Mouse (Mus musculus) lung, postnatal 4 days (tissue): ENCODE data around the gene Mycl.
"Not testable (repeated sequence)": the region's sequence is repeated elsewhere in the genome, so short reads cannot be mapped to it uniquely, and the experiment has no call there.

Source experiments
- DNase-seq, 2 experiments: peaks; one replicate each; pipeline ENCODE4 v3.0.0; 2021

The Mycl gene

DNA sequence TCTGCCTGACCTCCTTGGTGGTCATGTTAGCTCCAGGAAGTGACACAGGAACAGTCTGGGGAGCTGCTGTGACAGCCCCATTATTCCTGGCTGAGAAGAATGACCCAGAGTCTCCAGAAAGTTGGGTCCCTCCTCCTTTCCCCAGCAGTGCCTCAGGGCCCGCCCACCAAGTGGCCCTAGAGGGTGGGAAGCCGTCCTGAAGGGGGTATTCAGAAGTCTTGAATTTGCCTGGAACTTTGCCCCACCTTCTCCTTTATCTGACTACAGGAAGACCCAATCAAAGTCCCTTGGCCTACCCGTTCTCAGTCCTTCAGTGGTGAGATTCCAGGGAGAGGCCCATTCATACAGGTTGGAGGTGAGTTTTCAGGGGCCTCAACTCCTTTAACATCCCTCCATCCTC is 13.5 kb upstream of the Mycl start:
- DNase-seq: no peak

DNA sequence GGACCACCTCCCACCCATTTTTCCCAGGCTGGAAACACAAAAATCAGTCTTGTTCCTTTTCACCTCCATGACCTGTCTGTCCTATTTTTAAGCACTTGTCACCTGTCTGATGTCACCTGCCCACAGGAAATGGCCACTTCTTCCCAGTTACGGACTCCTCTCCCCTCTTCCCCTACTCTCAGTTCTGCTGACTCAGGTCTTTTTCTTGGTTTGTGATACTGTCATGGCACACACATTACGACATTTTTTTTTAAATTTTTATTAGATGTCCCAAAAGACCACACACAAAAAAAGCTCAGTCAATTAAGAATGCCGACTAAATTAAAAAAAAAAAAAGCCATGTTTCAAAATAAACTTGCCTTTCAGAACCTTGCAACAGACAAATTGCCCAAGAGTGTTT is 12.9 kb upstream of the Mycl start:
- DNase-seq: no peak

DNA sequence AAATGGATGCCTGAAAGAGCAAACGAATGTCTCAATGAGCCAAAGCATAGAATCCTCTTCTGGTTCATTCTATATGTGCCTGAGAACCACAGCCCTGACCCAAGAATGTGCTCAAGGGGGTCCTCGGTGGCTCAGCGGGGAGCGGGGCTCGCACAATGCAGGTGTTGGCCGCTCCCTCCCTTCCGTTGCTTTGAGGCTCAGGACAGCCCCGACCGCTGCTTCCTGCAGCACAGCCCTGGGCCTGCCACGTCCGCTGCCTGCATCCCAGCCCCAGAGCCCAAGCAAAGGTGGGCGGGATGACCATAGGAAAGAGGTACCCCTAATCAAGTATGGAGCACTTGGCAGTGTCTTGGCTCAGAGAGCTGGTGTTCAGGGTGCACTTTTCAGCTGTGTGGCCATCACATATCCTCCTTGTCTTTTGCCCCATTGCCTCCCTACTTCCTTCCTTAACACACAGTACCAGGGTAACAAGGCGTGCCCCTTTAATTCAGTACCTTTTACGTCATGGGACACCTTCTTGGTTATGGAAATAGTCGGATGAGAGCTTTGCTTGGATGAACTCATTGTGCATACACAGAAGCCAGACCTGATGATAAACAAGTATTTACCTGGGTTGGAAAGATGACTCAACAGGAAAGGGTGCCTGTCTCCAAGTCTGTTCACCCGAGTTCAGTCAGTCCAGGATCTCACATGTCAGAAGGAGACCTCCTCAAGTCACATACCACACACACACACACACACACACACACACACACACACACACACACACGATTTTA is 11.8 kb upstream of the Mycl start:
- no peak for DNase-seq

DNA sequence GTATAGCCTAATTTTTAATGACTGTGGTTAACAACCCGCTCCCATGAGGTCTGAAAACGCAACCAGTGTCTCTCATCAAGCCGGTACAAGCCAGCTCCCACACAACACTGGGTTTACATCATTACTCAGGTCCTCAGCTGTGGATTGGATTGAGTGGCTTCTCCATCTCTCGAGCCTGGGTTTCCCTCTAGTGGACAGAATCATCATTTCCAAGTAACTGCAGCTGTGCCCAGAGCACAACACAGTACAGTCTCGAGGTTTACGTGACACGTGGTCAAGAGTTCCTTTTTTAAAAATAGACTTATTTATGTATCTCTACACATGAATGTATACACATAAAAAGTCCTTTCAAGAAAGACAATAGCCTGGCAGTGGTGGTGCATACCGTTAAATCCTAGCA is 10.3 kb upstream of the Mycl start:
- peak in 1 of 2 experiments; percentile 70 for DNase-seq

DNA sequence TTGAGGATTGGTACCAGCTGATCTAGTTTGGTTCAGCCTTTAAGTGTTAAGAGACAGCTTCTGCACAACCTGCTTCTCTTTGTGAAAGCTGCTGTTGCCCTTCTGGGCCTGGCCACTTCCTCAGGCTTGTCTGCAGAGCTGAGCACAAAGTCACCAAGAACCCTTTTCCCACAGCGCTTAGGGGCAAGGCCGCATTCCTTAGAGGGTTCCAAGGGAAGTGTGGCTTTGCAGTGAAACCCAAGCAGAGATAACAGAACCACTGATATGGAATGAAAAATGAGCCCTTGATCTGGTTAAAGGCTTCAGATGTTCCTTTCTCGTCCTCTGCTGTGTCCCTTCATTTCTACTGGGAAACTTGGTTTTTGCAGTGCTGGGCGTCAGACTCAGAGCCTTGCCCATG is 8.0 kb upstream of the Mycl start:
- no peak for DNase-seq

DNA sequence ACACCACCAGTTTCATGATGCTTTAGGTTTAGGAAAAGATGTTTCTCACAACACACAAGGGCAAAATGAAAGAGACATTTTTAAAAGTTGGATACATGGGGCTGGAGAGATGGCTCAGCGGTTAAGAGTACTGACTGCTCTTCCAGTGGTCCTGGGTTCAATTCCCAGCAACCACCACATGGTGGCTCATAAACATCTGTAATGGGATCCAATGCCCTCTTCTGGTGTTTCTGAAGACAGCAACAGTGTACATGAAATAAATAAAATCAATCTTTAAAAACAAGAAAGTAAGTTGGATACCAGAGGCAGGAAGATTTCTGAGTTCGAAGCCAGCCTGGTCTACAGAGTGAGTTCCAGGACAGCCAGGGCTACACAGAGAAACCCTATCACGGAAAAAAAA is 7.4 kb upstream of the Mycl start:
- DNase-seq: not testable (repeated sequence)

DNA sequence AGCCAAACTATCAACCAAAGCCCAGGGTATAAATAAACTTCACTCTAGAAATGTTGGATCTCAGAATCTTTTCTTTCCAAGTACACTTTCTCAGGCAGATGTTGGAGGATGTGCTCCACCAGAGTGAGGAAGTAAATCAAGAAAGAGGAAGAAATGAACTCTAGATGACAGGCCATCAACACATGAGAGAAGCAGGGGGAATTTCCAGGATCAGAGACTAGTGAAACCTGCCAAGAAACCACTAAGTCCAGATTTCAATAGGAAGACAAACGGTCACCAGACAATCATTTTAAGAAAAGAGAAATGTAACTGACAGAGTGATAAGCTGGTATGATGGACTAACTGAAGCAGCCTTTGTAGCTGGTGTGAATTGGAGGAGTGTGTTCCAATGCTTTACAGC is 4.3 kb upstream of the Mycl start:
- no peak for DNase-seq

DNA sequence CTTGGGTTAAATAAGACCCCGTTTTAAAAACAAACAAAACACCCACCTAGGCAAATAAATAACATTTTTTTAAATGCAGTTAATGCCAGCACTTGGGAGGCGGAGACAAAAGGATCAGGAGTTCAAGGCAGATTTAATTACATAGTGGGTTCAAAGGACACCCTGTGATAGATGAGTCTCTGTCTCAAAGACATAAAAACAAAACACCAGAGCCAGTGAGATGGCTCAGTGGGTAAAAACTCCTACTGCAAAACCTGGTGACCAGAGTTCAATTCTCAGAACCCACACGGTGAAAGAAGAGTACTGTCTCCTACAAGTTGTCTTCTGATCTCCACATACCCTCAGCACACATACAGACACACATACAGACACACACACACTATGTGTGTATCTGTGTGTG is 3.2 kb upstream of the Mycl start:
- no peak for DNase-seq

DNA sequence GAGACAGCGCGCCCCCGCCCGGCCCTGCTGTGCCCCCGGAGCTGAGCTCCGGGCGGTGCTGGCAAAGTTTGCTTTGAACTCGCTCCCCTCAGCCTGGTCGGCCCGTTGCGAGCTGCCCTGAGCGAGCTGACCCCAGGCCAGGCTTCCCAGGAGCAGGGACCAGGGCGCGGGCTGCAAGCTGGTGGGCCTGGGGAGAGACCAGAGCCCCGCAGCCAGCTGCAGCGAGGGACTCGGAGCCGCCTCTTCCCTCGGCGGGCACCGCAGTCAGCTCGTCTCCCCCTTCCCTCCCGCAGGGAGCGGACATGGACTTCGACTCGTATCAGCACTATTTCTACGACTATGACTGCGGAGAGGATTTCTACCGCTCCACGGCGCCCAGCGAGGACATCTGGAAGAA is 767 bp downstream of the Mycl start:
- DNase-seq: peak; percentile 32 to 52

DNA sequence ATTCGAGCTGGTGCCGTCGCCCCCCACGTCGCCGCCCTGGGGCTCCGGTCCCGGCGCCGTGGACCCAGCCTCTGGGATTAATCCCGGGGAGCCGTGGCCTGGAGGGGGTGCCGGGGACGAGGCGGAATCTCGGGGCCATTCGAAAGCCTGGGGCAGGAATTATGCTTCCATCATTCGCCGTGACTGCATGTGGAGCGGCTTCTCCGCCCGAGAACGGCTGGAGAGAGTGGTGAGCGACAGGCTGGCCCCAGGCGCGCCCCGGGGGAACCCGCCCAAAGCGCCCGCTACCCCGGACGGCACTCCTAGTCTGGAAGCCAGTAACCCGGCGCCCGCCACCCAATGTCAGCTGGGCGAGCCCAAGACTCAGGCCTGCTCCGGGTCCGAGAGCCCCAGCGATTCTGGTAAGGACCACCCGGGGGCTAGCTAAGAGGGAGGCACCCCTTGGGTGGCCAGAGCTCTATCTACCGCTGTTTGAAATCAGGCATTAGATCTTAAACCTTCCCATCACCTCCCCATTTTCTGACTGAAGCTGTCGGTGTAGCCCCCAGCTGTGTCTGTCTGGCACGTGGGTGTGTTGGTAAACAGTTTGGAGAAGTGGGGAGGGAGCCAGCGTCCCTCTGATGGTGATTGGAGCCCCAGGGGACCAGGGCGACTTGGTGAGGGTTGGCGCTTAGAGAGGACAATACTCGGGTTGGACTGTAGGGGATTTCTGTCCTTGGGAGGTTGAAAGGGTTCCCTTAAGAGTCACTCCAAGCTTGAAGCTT is 1.3 kb downstream of the Mycl start:
- DNase-seq: peak; percentile 43 to 51

DNA sequence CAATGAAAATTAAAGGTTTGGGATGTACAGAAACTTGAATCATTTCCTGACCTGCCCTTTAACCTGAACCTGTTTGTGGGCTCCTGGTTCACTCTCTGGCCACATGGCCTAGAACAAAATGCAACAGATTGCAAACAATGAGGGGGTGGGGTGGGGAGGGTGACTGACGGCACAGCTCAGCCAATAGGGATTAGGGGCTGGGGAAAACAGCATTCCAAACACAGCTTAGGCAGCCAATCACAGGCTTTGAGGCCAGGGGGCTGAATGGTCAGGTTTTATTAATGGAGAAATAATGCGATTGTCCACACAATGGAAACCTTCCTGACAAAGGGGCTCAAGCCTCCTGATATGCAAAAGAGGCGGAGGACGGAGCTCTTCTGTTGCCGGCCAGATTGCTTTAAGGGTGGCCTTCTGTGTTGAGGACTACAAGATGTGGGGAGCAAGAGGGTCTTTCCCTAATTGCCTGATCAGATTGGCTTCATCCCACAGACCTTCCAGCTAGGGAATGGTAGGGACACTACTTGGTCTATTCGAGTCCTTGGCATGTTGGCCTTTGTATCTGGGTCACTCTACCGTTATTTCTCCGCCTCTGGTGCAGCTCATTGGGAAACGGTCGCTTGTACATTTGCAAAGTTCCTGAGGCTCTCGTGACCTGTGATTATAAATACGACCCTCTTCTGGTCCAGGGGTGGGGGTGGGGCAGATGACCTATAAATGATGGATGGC is 3.2 kb downstream of the Mycl start:
- no peak for DNase-seq

DNA sequence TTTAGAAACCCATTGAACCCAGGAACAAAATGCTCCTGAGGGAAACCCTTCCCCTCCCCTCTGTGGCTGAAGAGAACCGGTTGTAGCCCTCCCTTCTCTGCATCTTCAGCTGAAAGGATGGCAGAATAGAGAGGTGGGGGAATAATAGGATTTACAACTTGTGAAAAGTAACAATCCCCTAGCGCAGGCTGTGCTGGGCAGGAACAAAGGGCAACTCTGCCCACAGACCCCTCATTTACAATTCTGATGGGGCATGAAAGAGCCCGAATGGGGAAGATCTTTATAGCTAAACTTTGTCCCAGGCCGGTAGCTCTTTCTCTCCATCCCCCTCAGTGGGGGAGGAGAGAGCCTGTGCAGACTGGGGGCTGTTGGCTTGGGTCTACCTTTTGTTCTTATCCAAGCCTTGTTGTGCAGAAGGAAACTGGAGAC is 3.8 kb downstream of the Mycl start:
- no peak for DNase-seq

DNA sequence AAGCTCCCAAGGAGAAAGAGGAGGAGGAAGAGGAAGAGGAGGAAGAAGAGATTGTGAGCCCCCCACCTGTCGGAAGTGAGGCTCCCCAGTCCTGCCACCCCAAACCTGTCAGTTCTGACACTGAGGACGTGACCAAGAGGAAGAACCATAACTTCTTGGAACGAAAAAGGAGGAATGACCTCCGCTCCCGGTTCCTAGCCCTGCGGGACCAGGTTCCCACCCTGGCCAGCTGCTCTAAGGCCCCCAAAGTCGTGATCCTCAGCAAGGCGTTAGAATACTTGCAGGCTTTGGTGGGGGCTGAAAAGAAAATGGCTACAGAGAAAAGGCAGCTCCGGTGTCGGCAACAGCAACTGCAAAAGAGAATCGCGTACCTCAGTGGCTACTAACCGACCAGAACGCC is 4.7 kb downstream of the Mycl start:
- DNase-seq: no peak

DNA sequence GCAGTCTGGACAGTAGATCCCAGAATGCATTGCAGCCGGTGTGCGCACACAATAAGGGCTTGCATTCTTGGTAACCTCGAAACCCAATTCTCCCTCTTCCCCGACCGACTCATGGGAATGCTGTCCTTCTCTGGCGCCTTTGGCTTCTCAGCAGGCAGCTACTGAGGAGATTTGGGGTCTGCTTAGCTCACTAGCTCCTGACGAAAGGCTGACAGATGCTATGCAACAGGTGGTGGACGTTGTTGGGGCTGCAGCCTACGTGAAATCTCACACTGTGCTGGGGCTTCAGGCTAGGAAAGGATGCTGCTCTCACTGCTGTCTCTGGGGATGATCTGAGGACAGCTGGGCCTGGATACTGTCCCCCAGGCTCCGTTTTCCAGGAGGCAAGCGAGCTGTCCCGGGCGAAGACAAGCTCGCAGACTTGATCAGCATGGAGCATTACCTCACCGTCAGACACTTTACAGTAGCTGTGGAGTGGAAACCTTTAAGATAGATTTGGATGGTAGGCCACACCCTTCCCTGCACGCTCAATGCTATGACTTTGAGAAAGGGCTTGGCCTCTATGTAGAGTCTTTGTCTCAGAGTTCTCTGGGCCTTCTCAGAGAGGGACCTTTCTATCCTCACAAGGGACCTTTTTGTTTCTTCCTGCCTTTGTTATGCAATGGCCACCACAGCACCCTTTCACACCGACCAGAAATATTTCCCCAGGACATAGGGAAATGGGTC is 5.3 kb downstream of the Mycl start:
- no peak for DNase-seq

DNA sequence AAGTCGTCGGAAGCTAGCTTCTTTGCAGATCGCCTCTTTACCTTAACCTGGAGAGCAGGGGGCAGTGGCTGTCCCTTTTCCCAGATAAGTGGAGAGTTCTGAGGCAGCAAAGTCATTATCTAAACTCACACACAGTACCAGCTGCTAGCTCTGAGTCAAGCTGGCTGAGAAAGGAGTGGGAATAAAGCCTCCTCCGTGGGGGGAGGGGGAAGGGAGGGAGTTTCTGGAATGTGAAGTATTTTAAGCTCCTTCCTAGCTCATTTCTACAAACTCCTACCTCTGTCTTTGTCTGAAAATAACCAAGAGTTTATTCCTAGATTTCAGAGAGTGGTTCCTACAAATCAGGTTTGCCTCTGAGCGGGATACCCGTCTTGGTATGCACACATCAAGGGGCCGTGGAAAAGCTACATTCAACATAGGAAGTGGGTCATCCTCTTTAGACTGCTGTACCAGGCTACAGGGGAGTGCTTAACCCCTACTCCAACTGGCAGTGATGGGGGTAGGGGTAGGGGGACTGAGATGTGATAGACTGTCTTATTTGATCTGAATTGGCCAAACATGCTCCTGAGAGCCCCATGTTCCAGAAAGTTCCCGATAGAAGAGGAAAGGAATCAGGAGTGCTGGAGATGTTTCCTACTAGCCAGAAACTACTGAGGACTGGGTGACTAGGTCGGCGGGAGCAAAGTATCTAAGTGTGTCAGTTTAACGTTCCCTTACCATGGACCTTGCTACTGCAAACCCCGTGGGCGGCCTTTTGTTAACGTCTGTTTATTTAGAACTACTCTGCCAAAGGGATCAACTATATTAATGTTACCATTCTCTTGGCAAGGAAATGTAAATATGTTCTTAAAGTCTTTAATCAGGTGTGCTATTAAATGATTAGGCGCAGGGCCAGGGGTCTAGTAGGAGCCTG is 9.9 kb downstream of the Mycl start:
- peak in 1 of 2 experiments; percentile 34 for DNase-seq

DNA sequence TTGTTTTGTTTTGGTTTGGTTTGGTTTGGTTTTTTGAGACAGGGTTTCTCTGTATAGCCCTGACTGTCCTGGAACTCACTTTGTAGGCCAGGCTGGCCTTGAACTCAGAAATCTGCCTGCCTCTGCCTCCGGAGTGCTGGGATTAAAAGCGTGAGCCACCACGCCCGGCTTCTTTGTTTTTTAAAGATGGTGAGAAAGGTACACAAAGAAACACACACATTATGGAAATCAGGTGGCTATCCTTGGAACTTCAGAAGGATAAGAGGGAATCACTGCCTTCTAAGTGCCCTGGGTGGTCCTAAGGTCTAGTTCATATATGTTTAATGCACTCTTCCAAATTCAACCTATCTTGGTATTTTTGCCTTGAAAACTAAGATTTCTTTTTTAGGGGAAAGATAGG is 17.0 kb downstream of the Mycl start:
- not testable (repeated sequence) for DNase-seq

DNA sequence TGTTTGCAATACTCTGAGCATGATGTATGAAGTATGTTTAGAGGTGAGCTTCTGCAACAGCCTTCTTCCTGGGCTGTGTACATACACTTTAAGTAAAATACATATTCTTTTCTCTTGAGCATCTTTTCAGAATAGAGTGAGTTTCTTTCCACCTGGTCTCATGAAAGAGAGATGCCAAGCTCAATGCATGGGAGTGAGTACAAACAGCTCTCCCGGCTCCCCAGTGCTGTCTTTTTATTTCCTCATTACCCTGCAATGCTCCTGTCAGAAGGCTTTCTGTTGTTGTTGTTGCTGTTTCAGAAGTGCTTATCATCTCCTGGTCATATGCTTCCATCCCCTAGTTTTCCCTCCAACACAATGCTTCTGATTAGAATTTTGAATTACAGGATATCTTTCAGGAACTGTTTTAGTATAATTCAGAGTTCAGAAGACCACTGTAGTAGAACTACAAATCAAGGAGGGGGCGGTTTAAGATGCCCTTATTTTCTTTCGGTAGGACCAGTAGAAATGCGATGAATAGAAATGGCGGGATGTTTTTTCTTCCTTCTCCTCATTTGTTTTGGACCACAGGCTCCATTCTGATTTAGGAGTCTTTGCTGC is 18.0 kb downstream of the Mycl start:
- DNase-seq: no peak

DNA sequence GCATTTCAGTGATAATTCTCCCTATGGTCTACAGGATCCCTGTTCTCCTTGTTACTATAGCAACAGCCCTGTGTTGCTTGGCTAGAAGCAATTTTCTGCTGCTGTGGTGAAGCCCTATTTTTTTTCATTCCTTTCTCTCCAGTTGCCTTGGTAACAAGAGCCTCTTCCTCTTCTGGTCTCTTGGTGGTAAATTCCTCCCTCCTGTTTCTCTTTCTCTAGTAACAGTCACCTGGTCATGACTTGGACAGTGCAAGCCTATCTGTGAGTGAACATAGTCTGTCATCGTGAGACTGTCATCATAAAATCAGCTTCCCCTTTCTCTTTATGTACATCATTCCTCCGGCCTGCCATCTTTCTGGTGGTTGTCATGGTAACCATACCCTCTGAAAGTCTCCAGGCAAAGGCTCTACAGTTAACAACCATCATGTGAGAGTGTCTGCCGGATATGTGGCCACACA is 18.5 kb downstream of the Mycl start:
- DNase-seq: no peak

DNA sequence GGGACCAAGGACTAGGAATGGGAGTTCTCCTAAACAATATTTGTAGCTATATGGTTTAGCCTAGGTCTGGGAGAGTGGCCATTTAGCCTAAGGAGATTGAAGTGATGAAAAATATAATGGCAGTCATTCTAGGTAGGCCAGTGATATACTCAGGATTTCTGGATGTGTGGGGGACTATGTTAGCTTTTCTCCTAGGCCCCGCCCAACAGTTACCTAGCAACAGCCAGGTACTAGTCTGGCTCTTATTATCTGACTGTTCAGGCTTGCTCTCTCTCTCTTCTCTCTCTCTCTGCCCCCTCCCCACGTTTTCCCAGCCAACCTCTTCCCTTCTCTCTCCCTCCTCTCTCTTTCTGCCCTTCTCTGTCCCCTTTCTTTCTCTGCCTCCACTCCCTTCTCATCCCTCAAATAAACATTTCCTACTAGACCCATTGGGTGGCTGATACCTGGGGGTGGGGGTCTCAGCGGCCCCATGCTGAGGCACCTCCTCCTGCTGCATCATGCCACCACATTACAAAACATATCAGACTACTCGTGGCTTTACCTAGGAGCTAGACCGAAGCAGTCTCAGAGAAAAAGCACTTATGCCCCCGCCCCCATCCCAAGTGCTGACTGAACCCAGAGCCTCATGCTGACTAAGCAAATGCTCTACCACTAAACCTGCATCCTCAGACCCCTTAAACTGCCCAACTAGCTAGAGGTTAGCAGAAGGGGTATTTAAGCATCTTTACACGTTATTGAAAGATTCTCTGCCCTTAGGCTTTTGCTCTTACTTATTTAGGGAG is 19.2 kb downstream of the Mycl start:
- DNase-seq: no peak

DNA sequence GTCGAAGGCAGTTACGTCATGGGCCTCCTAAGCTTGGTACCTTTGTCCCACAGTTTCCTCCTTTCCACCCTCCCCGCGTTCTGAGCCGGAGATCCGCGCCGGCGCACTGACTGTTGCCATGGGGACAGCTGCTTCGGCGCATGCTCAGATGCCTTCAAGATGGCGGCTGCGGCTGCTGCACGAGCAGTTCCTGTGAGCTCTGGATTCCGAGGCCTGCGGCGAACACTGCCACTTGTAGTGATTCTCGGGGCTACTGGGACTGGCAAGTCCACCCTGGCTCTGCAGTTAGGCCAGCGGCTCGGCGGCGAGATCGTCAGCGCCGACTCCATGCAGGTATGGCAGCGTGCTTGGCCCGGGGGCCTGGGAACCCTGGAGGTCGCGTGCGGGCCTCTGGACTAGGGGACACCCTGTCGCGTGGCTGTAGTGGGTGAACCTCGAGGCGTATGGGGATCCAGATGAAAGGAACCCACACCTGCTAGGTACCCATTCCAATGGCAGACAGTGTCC is 21.1 kb downstream of the Mycl start, which contains the start of gene Trit1:
Gene Trit1, plus strand, starts transcription at position 147 of the 507 bp plus-strand sequence.
- DNase-seq: peak; percentile 95
